Mouse (Mus musculus) thymus, postnatal 14 days (tissue): ENCODE measurements around the gene Ranbp6.
A peak's percentile ranks its signal among the peaks of the same experiment; 100 is the strongest.

Experiments used
- DNase-seq: peaks from one replicate; pipeline ENCODE4 v3.0.0; 2021

The Ranbp6 gene

GRCm38 (mm10) chr19:29812581-29813460, at the start of gene Ranbp6:
Ranbp6 (minus strand) TSS chr19:29812974.
- DNase-seq = peak; percentile 96

GRCm38 (mm10) chr19:29860816-29861215, 48.0 kb upstream of the Ranbp6 start:
- no peak for DNase-seq

GRCm38 (mm10) chr19:29857267-29857666, 44.5 kb upstream of the Ranbp6 start:
- DNase-seq = no peak

GRCm38 (mm10) chr19:29853711-29854110, 40.9 kb upstream of the Ranbp6 start:
- no peak for DNase-seq

GRCm38 (mm10) chr19:29851036-29851690, 38.4 kb upstream of the Ranbp6 start:
- no peak for DNase-seq

- DNase-seq = no peak
These were observed 37.3 kb upstream of the Ranbp6 start for GRCm38 (mm10) chr19:29849924-29850551.

- DNase-seq = no peak
These were observed 31.4 kb upstream of the Ranbp6 start for GRCm38 (mm10) chr19:29844036-29844661.

GRCm38 (mm10) chr19:29843641-29844035, 30.9 kb upstream of the Ranbp6 start:
- DNase-seq = no peak

- DNase-seq = no peak
These were observed 30.2 kb upstream of the Ranbp6 start for GRCm38 (mm10) chr19:29842973-29843372.

GRCm38 (mm10) chr19:29840642-29841041, 27.9 kb upstream of the Ranbp6 start:
- no peak for DNase-seq

- DNase-seq = no peak
These were observed 25.9 kb upstream of the Ranbp6 start for GRCm38 (mm10) chr19:29838636-29839135.

GRCm38 (mm10) chr19:29838171-29838570, 25.4 kb upstream of the Ranbp6 start:
- no peak for DNase-seq

- DNase-seq = no peak
These were observed 22.7 kb upstream of the Ranbp6 start for GRCm38 (mm10) chr19:29835364-29836034.

- DNase-seq = no peak
These were observed 18.1 kb upstream of the Ranbp6 start for GRCm38 (mm10) chr19:29830911-29831310.

- DNase-seq = no peak
These were observed 15.8 kb upstream of the Ranbp6 start for GRCm38 (mm10) chr19:29828558-29828957.

- DNase-seq = no peak
These were observed 13.9 kb upstream of the Ranbp6 start for GRCm38 (mm10) chr19:29826686-29827085.

- no peak for DNase-seq
These were observed 12.2 kb upstream of the Ranbp6 start for GRCm38 (mm10) chr19:29825003-29825402.

GRCm38 (mm10) chr19:29824034-29824700, 11.4 kb upstream of the Ranbp6 start:
- peak; percentile 58 for DNase-seq

- no peak for DNase-seq
These were observed 10.8 kb upstream of the Ranbp6 start for GRCm38 (mm10) chr19:29823456-29824010.

- peak; percentile 68 for DNase-seq
These were observed 8.2 kb upstream of the Ranbp6 start for GRCm38 (mm10) chr19:29820966-29821365.

GRCm38 (mm10) chr19:29810022-29810421, 2.8 kb downstream of the Ranbp6 start:
- no peak for DNase-seq
